Mouse (Mus musculus) small intestine, adult 2 months (tissue): ENCODE results near the gene Stpg3.

Experiments used
- CTCF ChIP-seq: fragments of 200-500 bp; IDR thresholded peaks from 2 replicates; pipeline ENCODE4 v1.5.1; 2012; ENCODE audit warnings: low read depth, mild to moderate bottlenecking, control low read depth, inconsistent platforms, low read length, moderate library complexity, mixed read lengths; ENCODE audit not compliant: insufficient replicate concordance, insufficient read length; ENCODE audit errors: extremely low read depth
- POLR2A ChIP-seq: fragments of 200-500 bp; IDR thresholded peaks from 2 replicates; pipeline ENCODE4 v1.6.1; 2012; ENCODE audit warnings: low read depth, mild to moderate bottlenecking, control low read depth, inconsistent platforms, low read length, moderate library complexity

- peak; percentile 35; the same call in 1 of the 2 replicates for TF ChIP-seq POLR2A
- TF ChIP-seq CTCF = no peak
These were observed 26.4 kb upstream of the Stpg3 start for GRCm38 (mm10) chr2:25240723-25241437.
